9 mouse cellular contexts compared by ENCODE assay signal in genomic region chr6:126154372-126154982, GRCm38 (mm10). TPM values are rescaled to one million over a fixed set of nuclear protein-coding genes. Genes with fewer than 3 reads are reported as not detected.
DNase-seq lines count a peak whose midpoint lies in the region; ATAC-seq and TF ChIP-seq lines count a peak whose summit lies in the region.
"Had no signal": no experiment of that assay in that cellular context is flagged by ENCODE, and none has a peak within 500 bp of the region (broad histone marks: within the 10 kb centered on the region; RNA-seq: fewer than 3 reads in every experiment).

No protein-coding gene starts in this region.

- peak in 1 of 2 experiments; percentile 76; a peak in 3 of 4 replicates for TF ChIP-seq CTCF in CH12.LX (conservative IDR thresholded peaks at IDR 0.05 in 1 of 2, IDR thresholded peaks at IDR 0.05 in 1 of 2; ENCODE audit: low read depth in 2 of 2, low read length in 2 of 2)
- peak; percentile 86 for TF ChIP-seq CTCF in stomach, postnatal 0 days (IDR thresholded peaks at IDR 0.05; ENCODE audit: low read depth)

- H3K4me1 ChIP-seq in CH12.LX (ENCODE audit: control insufficient read depth in 1 of 2, insufficient read depth in 2 of 2): no peaks in the 10 kb centered on the region
- H3K4me1 ChIP-seq in kidney, embryonic 15.5 days: peaks cover 34% of the 10 kb centered on the region
- no peaks in the 10 kb centered on the region for H3K4me1 ChIP-seq in stomach, postnatal 0 days (replicated peaks; ENCODE audit: control insufficient read depth, insufficient read depth)

- DNase-seq in cerebellum, postnatal 4 days (ENCODE audit: low spot score in 2 of 2): no peak
- peak; percentile 25 for DNase-seq in CH12.LX (ENCODE audit: extremely low read depth)
- peak; percentile 74 for DNase-seq in embryo, embryonic 10.5 days (ENCODE audit: low spot score)
- DNase-seq in stomach, postnatal 0 days (ENCODE audit: low spot score): no peak
- no peak for DNase-seq in right cerebral cortex, postnatal 4 days

- in situ Hi-C loops in CH12.LX (cut with MboI; ENCODE audit: low pct_ligation_motif_present, low pct_unique_long_range_greater_than_20kb, low sequenced_read_pairs): loop anchor here (10.0 to 25.0 kb wide), 2 partner anchors 208 to 330 kb away; no protein-coding TSS in a partner anchor

- WGBS in kidney, embryonic 15.5 days: 35% methylated on average over 8 of the region's 8 CpGs
- 52% methylated on average over 8 of the region's 8 CpGs for WGBS in stomach, postnatal 0 days

- H3K4me3 ChIP-seq in CH12.LX (replicated peaks in 1 of 3; ENCODE audit: low read depth in 2 of 3, low read length in 2 of 3, poor library complexity in 1 of 3): no peak overlapping the region
- H3K4me3 ChIP-seq in kidney, embryonic 15.5 days (replicated peaks): no peak overlapping the region
- no peak overlapping the region for H3K4me3 ChIP-seq in stomach, postnatal 0 days (ENCODE audit: low read depth, low read length)
- H3K4me3 ChIP-seq: embryonic facial prominence, embryonic 13.5 days had no signal

- H3K27me3 ChIP-seq in CH12.LX (replicated peaks): peaks cover 90% of the 10 kb centered on the region
- H3K27me3 ChIP-seq in kidney, embryonic 15.5 days: no peaks in the 10 kb centered on the region
- no peaks in the 10 kb centered on the region for H3K27me3 ChIP-seq in stomach, postnatal 0 days (ENCODE audit: control insufficient read depth, insufficient read depth, low read length)
- H3K27me3 ChIP-seq: embryonic facial prominence, embryonic 13.5 days had no signal

- dilution Hi-C loops in CH12.LX (cut with MboI; ENCODE audit: extremely low pct_ligation_motif_present, extremely low pct_unique_long_range_greater_than_20kb, low sequenced_read_pairs): no loop called here

- no peak overlapping the region for H3K27ac ChIP-seq in CH12.LX (ENCODE audit: insufficient read depth, low read depth)
- H3K27ac ChIP-seq in kidney, embryonic 15.5 days: no peak overlapping the region
- no peak overlapping the region for H3K27ac ChIP-seq in stomach, postnatal 0 days (replicated peaks)
- H3K27ac ChIP-seq: embryonic facial prominence, embryonic 13.5 days had no signal

- no peaks in the 10 kb centered on the region for H3K36me3 ChIP-seq in CH12.LX (replicated peaks in 1 of 2; ENCODE audit: control insufficient read depth in 1 of 2, insufficient read depth in 1 of 2, low read length in 1 of 2)
- H3K36me3 ChIP-seq in kidney, embryonic 15.5 days: 0 out of 2 replicates have a peak, but pooled peaks cover 4% of the 10 kb centered on the region
- no peaks in the 10 kb centered on the region for H3K36me3 ChIP-seq in stomach, postnatal 0 days (ENCODE audit: control insufficient read depth, insufficient read depth, low read length)

- no peak for TF ChIP-seq EP300 in CH12.LX (IDR thresholded peaks at IDR 0.05; ENCODE audit: low read length)
- no peak for TF ChIP-seq EP300 in stomach, postnatal 0 days (optimal IDR thresholded peaks at IDR 0.05)

- H3K9me3 ChIP-seq in CH12.LX (replicated peaks; ENCODE audit: low read length): no peaks in the 10 kb centered on the region
- H3K9me3 ChIP-seq in kidney, embryonic 15.5 days (replicated peaks): no peaks in the 10 kb centered on the region
- H3K9me3 ChIP-seq in stomach, postnatal 0 days (ENCODE audit: control insufficient read depth, low read length): no peaks in the 10 kb centered on the region

- H3K9ac ChIP-seq in CH12.LX (ENCODE audit: insufficient read depth, low read depth): no peak overlapping the region
- no peak overlapping the region for H3K9ac ChIP-seq in kidney, embryonic 15.5 days
- H3K9ac ChIP-seq in stomach, postnatal 0 days (ENCODE audit: low read length): no peak overlapping the region
- H3K9ac ChIP-seq: embryonic facial prominence, embryonic 13.5 days had no signal

- TF ChIP-seq POLR2A in CH12.LX (IDR thresholded peaks at IDR 0.05; ENCODE audit: low read depth, low read length): no peak

- peak; percentile 82 for TF ChIP-seq RAD21 in CH12.LX (IDR thresholded peaks at IDR 0.05; ENCODE audit: low read depth, low read length)

- no peaks in the 10 kb centered on the region for H3K79me2 ChIP-seq in CH12.LX (replicated peaks; ENCODE audit: control insufficient read depth, extremely low read depth, insufficient read depth, poor library complexity, severe bottlenecking)

- peak; percentile 69 for ATAC-seq in cerebellum, adult (ENCODE audit: insufficient number of reproducible peaks, low FRiP score, low TSS enrichment)
- peak; percentile 56 for ATAC-seq in kidney, embryonic 15.5 days (replicated peaks; ENCODE audit: low FRiP score)
- ATAC-seq in stomach, postnatal 0 days (ENCODE audit: low FRiP score, low TSS enrichment): 0 out of 2 replicates have a peak, but pooled peaks have one; percentile 38
- ATAC-seq in megakaryocyte-erythroid progenitor cell, adult 5-6 weeks (replicated peaks; ENCODE audit: low FRiP score, low TSS enrichment, poor library complexity, severe bottlenecking): no peak

- peak overlapping the region; percentile 76 for H3K4me2 ChIP-seq in CH12.LX (ENCODE audit: insufficient read depth, low read depth, poor library complexity, severe bottlenecking)
- H3K4me2 ChIP-seq in kidney, embryonic 15.5 days: no peak overlapping the region
- no peak overlapping the region for H3K4me2 ChIP-seq in stomach, postnatal 0 days (replicated peaks; ENCODE audit: low read depth)
- H3K4me2 ChIP-seq: embryonic facial prominence, embryonic 13.5 days had no signal

TF ChIP-seq in CH12.LX, 34 proteins besides CTCF, POLR2A, EP300 and RAD21:
- 0 out of 2 replicates have a peak, but pooled peaks have one; percentile 35 for TF ChIP-seq CHD2 (IDR thresholded peaks at IDR 0.05; ENCODE audit: low read length)
- no peak for TF ChIP-seq MXI1 (IDR thresholded peaks at IDR 0.05; ENCODE audit: low read depth, low read length)
- TF ChIP-seq SMC3 (IDR thresholded peaks at IDR 0.05; ENCODE audit: low read depth, low read length): peak; percentile 77
- TF ChIP-seq ZC3H11A (IDR thresholded peaks at IDR 0.05; ENCODE audit: low read depth, low read length): peak; percentile 45
- TF ChIP-seq MAFK (IDR thresholded peaks at IDR 0.05; ENCODE audit: insufficient replicate concordance, low read length): 0 out of 2 replicates have a peak, but pooled peaks have one; percentile 25
TF ChIP-seq in CH12.LX: peak in this region for 4.

RNA-seq across cellular contexts. Expression of gene Ntf3, which starts 12.2 kb away (rescaled TPM):
- total RNA-seq in CH12.LX (2012; rRNA removed) (not detected in 2 replicates), CH12.LX (2014; rRNA removed) (not detected in 2 replicates)
- not detected in 2 replicates for polyA plus RNA-seq in CH12.LX (2012; ENCODE audit: insufficient read length, low read depth)
- polyA plus RNA-seq in kidney, embryonic 15.5 days (2015; fragmentation: Nextera tagmentation; extraction: Ambion mirVana): 16.2 and 16.6 TPM in 2 replicates
- polyA plus RNA-seq in stomach, postnatal 0 days (2015; fragmentation: Nextera tagmentation; extraction: Ambion mirVana): 7.2 and 8.9 TPM in 2 replicates
- not detected in 2 replicates for total RNA-seq in megakaryocyte-erythroid progenitor cell, adult 5-6 weeks (2014; fragmentation: Nextera tagmentation)
- not detected in 2 replicates for total RNA-seq in megakaryocyte-erythroid progenitor cell, adult 5-6 weeks (2017)

Comparison
In these comparisons a context has a peak if more than half of its experiments do, and no peak if none do; other contexts are left out.
1. DNase-seq: peak in CH12.LX (single experiment) and embryo, embryonic 10.5 days (single experiment); none in cerebellum, postnatal 4 days (0 of 2), stomach, postnatal 0 days (single experiment) and right cerebral cortex, postnatal 4 days (single experiment).